Mouse (Mus musculus): ENCODE data around the gene Miox. TPM values are rescaled to one million over a fixed set of nuclear protein-coding genes. Genes with fewer than 3 reads are reported as not detected.
A peak's percentile ranks its signal among the peaks of the same experiment; 100 is the strongest.

Miox gene
- polyA plus RNA-seq, 1 experiment from 2014 or later: not detected

GRCm38 (mm10) chr15:89305966-89306365 lies 28.2 kb upstream of the Miox start:
- ATAC-seq (ENCODE audit: insufficient read depth) (no peak), DNase-seq (no peak)
- H3K9me3 ChIP-seq (ENCODE audit: low read depth, low read length): no peaks in the 10 kb centered on the region
- peaks cover 68% of the 10 kb centered on the region for H3K36me3 ChIP-seq (ENCODE audit: insufficient read depth)
- no peak overlapping the region for H3K9ac ChIP-seq
- no peaks in the 10 kb centered on the region for H3K27me3 ChIP-seq (ENCODE audit: insufficient read depth, low read length)
- no peak overlapping the region for H3K4me2 ChIP-seq
- no peaks in the 10 kb centered on the region for H3K4me1 ChIP-seq (ENCODE audit: insufficient read depth)
- no peak for TF ChIP-seq CTCF (IDR thresholded peaks at IDR 0.05; ENCODE audit: low read depth)
- WGBS: 69% methylated on average over 1 of the region's 1 CpGs
- H3K4me3 ChIP-seq (ENCODE audit: low read depth, low read length): no peak overlapping the region
- no peak overlapping the region for H3K27ac ChIP-seq (ENCODE audit: low read depth)

- Histone ChIP-seq H3K4me3 (ENCODE audit: low read depth, low read length) (no peak overlapping the region), H3K4me1 (ENCODE audit: insufficient read depth) (no peaks in the 10 kb centered on the region), H3K4me2 (no peak overlapping the region), H3K27me3 (ENCODE audit: insufficient read depth, low read length) (no peaks in the 10 kb centered on the region), H3K36me3 (ENCODE audit: insufficient read depth) (peaks cover 53% of the 10 kb centered on the region), H3K9ac (no peak overlapping the region), H3K9me3 (ENCODE audit: low read depth, low read length) (no peaks in the 10 kb centered on the region), H3K27ac (ENCODE audit: low read depth) (no peak overlapping the region)
- DNase-seq (no peak), ATAC-seq (ENCODE audit: insufficient read depth) (no peak)
- 87% methylated on average over 13 of the region's 13 CpGs for WGBS
- no peak for TF ChIP-seq CTCF (IDR thresholded peaks at IDR 0.05; ENCODE audit: low read depth)
Observed at GRCm38 (mm10) chr15:89307461-89307860, 26.7 kb upstream of the Miox start.

GRCm38 (mm10) chr15:89308406-89309139 lies 25.6 kb upstream of the Miox start:
- H3K4me1 ChIP-seq (ENCODE audit: insufficient read depth): 0 out of 2 replicates have a peak, but pooled peaks cover 6% of the 10 kb centered on the region
- no peaks in the 10 kb centered on the region for H3K9me3 ChIP-seq (ENCODE audit: low read depth, low read length)
- no peak overlapping the region for H3K9ac ChIP-seq
- H3K4me3 ChIP-seq (ENCODE audit: low read depth, low read length): no peak overlapping the region
- ATAC-seq (ENCODE audit: insufficient read depth) (no peak), DNase-seq (no peak)
- peaks cover 42% of the 10 kb centered on the region for H3K36me3 ChIP-seq (ENCODE audit: insufficient read depth)
- no peak overlapping the region for H3K4me2 ChIP-seq
- TF ChIP-seq CTCF (IDR thresholded peaks at IDR 0.05; ENCODE audit: low read depth): no peak
- no peaks in the 10 kb centered on the region for H3K27me3 ChIP-seq (ENCODE audit: insufficient read depth, low read length)
- no peak overlapping the region for H3K27ac ChIP-seq (ENCODE audit: low read depth)
- 78% methylated on average over 7 of the region's 7 CpGs for WGBS

GRCm38 (mm10) chr15:89309962-89310498 lies 24.2 kb upstream of the Miox start:
- DNase-seq (no peak), ATAC-seq (ENCODE audit: insufficient read depth) (no peak)
- H3K9me3 ChIP-seq (ENCODE audit: low read depth, low read length): no peaks in the 10 kb centered on the region
- H3K9ac ChIP-seq: no peak overlapping the region
- H3K4me2 ChIP-seq: no peak overlapping the region
- H3K27me3 ChIP-seq (ENCODE audit: insufficient read depth, low read length): no peaks in the 10 kb centered on the region
- no peak overlapping the region for H3K4me3 ChIP-seq (ENCODE audit: low read depth, low read length)
- WGBS: 65% methylated on average over 6 of the region's 6 CpGs
- peaks cover 12% of the 10 kb centered on the region; the same call in 1 of the 2 replicates for H3K4me1 ChIP-seq (ENCODE audit: insufficient read depth)
- H3K27ac ChIP-seq (ENCODE audit: low read depth): no peak overlapping the region
- peaks cover 27% of the 10 kb centered on the region for H3K36me3 ChIP-seq (ENCODE audit: insufficient read depth)
- no peak for TF ChIP-seq CTCF (IDR thresholded peaks at IDR 0.05; ENCODE audit: low read depth)

GRCm38 (mm10) chr15:89313359-89313758 lies 20.8 kb upstream of the Miox start:
- ATAC-seq (ENCODE audit: insufficient read depth) (no peak), DNase-seq (no peak)
- Histone ChIP-seq H3K4me2 (peak overlapping the region; percentile 88), H3K4me1 (ENCODE audit: insufficient read depth) (peaks cover 12% of the 10 kb centered on the region; the same call in 1 of the 2 replicates), H3K36me3 (ENCODE audit: insufficient read depth) (no peaks in the 10 kb centered on the region), H3K9ac (0 out of 2 replicates have a peak overlapping the region, but pooled peaks have one; percentile 13), H3K27ac (ENCODE audit: low read depth) (no peak overlapping the region), H3K4me3 (ENCODE audit: low read depth, low read length) (no peak overlapping the region), H3K9me3 (ENCODE audit: low read depth, low read length) (no peaks in the 10 kb centered on the region), H3K27me3 (ENCODE audit: insufficient read depth, low read length) (no peaks in the 10 kb centered on the region)
- no peak for TF ChIP-seq CTCF (IDR thresholded peaks at IDR 0.05; ENCODE audit: low read depth)
- 51% methylated on average over 4 of the region's 4 CpGs for WGBS

DNA sequence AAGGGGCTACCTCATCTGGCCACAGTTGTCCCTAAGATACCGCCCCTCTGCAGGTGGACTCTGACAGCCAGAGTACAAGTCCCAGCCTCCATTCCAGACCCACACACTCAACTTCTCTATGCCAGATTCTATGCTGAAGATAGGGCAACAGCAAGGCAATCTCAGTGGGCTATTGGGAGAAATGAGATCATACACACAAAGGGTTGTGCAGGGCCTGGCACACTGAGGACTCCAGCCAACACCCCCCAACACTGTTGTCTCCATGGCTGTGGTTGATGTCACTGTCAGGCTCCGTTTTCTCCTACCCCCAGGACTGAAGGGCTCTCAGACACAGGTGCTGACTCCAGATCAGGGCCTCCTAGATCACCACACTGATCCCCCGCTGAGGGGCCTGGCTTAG lies 20.1 kb upstream of the Miox start:
- H3K4me2 ChIP-seq: peak overlapping the region; percentile 88
- H3K4me3 ChIP-seq (ENCODE audit: low read depth, low read length): peak overlapping the region; percentile 95
- no peak for TF ChIP-seq CTCF (IDR thresholded peaks at IDR 0.05; ENCODE audit: low read depth)
- 43% methylated on average over 3 of the region's 3 CpGs for WGBS
- H3K27me3 ChIP-seq (ENCODE audit: insufficient read depth, low read length): no peaks in the 10 kb centered on the region
- no peak overlapping the region for H3K27ac ChIP-seq (ENCODE audit: low read depth)
- ATAC-seq (ENCODE audit: insufficient read depth) (no peak), DNase-seq (no peak)
- H3K36me3 ChIP-seq (ENCODE audit: insufficient read depth): no peaks in the 10 kb centered on the region
- H3K9ac ChIP-seq: peak overlapping the region; percentile 86
- H3K9me3 ChIP-seq (ENCODE audit: low read depth, low read length): no peaks in the 10 kb centered on the region
- peaks cover 12% of the 10 kb centered on the region; the same call in 1 of the 2 replicates for H3K4me1 ChIP-seq (ENCODE audit: insufficient read depth)

GRCm38 (mm10) chr15:89314511-89315189 lies 19.5 kb upstream of the Miox start:
- Histone ChIP-seq H3K27ac (ENCODE audit: low read depth) (peak overlapping the region; percentile 50; the same call in 1 of the 2 replicates), H3K9ac (peak overlapping the region; percentile 86), H3K9me3 (ENCODE audit: low read depth, low read length) (no peaks in the 10 kb centered on the region), H3K4me2 (peak overlapping the region; percentile 88), H3K4me1 (ENCODE audit: insufficient read depth) (peaks cover 12% of the 10 kb centered on the region; the same call in 1 of the 2 replicates), H3K27me3 (ENCODE audit: insufficient read depth, low read length) (no peaks in the 10 kb centered on the region), H3K4me3 (ENCODE audit: low read depth, low read length) (peak overlapping the region; percentile 95), H3K36me3 (ENCODE audit: insufficient read depth) (no peaks in the 10 kb centered on the region)
- TF ChIP-seq CTCF (IDR thresholded peaks at IDR 0.05; ENCODE audit: low read depth): peak; percentile 54
- ATAC-seq (ENCODE audit: insufficient read depth) (peak; percentile 52), DNase-seq (peak; percentile 66)
- under 1% methylated on average over 58 of the region's 58 CpGs for WGBS

Data from lung, embryonic 14.5 days (tissue).